Mouse (Mus musculus): ENCODE measurements around the gene Nrap. TPM values are rescaled to one million over a fixed set of nuclear protein-coding genes. Genes with fewer than 3 reads are reported as not detected.
A peak's percentile ranks its signal among the peaks of the same experiment; 100 is the strongest.
"Not testable (repeated sequence)": the region's sequence is repeated elsewhere in the genome, so short reads cannot be mapped to it uniquely, and the experiment has no call there.

The Nrap gene
- total RNA-seq, 2 experiments from 2014 or later, result 0.09 to 0.13 TPM

DNA sequence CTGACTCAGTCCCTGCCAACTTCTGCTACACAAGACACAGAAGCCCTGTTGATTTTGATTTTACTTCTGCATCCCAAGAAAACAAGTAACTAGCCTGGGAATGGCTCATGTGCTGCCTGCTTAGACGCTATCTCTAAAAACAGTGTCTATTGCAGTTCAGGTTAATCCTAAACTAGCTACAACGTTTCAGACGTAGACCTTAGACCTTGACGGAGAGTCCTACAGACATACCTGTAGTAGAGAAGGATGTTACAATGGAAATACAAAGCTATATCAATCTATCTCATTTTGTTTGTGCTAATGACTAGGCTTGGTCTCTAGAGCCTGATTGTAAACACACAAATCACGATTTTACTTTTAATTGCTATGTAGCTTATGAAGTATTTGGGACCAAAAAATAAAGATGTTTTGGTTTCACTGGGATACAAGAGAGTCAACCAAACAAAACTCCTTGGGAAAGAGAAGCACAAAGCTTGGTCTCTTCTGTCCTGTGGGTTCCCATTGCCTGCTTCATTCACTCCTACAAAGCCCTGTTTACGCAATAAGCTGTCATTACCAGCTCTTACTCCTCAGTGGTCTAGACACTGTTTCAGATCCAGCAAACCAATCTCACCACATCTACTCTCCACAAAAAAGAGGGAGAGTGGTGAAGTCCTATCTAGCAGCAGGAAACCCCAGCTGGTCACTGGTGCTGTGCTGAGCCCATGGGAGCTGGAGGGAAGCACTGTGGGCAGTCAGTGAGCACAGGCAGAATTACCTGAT is 19.3 kb downstream of the Nrap start:
- ATAC-seq (replicated peaks; ENCODE audit: low FRiP score, low TSS enrichment, poor library complexity, severe bottlenecking), result no peak

DNA sequence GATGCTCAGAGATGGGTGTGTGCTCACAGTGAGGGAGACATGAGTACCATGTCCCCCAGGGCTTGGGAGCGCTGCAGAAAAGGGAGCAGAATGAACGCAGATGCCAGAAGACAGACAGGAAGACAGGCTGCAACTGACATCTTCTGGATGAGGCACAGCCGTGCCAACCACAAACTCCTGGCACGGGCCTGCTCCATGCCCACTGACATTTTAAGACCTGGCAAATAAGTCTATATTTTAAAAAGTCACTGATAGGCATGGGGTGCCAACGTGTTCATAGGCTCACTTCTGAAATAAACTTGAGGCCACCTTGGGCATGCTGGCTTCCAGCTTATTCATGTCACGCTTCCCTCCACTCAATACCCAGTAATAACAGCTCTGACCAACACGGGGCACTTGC is 20.9 kb downstream of the Nrap start:
- no peak for ATAC-seq (replicated peaks; ENCODE audit: low FRiP score, low TSS enrichment, poor library complexity, severe bottlenecking)

DNA sequence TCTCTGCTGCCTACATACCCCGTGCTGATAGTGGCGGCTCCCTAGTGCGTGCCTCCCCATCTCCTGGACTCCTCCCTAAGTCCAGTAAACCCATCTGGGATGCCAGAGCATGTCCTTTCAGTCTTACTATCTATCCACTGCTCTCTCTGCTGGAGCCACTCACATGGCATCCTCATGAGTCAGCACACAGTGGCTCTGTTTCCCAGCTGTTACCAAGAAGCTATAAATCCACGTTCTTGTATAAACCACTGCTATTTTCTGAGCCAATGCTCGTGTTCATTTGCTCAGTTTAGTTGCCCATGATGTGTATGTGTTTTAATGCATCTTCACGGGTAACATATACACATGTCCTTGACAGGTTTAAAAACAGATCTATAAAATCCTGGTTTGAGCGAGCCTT is 22.1 kb downstream of the Nrap start:
- no peak for ATAC-seq (replicated peaks; ENCODE audit: low FRiP score, low TSS enrichment, poor library complexity, severe bottlenecking)

DNA sequence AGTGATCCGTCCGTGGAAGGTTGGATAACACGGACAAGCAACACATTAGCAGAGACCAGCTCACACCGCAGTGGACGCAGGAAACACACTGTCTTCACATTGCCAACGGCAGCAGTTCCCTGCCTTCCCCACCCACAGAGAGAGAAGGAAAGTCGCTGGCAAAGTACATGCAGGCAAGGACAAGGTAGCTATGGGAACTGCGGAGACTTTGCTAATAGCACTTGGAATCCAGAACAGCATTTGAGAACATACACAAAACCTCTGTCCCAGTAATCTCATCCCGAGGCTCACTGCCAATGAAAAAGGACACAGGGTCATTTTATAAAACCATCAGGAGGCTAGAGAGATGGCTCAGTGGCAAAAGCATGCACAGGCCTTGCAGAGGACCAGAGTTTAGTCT is 23.2 kb downstream of the Nrap start:
- no peak for ATAC-seq (replicated peaks; ENCODE audit: low FRiP score, low TSS enrichment, poor library complexity, severe bottlenecking)

DNA sequence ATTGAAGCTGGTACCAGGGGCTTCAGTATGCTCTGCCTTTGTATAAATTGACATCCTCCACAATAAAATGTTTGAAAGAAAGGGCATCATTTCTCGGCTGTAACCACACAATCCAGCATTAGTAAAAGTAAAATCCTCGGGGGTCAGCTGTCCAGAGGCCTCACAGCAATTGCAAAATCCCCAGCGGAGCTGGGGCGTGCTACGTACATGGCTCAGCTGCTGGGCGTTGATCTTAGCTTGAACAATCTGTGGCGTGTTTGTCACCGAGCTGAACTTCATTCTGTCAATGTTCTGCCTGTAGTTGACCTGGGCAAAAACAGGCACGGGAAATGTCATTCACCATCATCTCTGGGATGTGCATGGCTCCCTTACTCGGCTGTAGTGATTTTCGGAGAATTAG is 23.7 kb downstream of the Nrap start:
- ATAC-seq (replicated peaks; ENCODE audit: low FRiP score, low TSS enrichment, poor library complexity, severe bottlenecking), result no peak

DNA sequence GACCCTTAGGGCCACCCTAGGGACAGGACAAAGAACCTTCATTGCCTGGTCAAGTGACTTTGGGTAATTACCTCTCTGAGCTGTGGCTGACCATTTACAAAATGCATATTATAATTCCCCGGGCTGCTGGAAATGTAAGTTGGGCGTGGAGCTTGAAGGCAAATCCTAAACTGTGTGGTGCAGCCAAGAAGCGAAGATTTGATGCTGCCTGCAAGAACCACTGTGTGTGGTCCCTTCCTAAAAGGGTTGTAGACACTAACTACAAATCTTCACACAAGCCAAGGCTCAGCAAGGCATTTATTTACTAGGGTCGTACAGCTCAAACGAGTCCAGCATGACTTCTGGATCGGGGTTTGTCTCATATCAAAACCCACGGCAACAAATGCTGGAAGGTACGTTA is 25.3 kb downstream of the Nrap start:
- ATAC-seq (replicated peaks; ENCODE audit: low FRiP score, low TSS enrichment, poor library complexity, severe bottlenecking), result no peak

DNA sequence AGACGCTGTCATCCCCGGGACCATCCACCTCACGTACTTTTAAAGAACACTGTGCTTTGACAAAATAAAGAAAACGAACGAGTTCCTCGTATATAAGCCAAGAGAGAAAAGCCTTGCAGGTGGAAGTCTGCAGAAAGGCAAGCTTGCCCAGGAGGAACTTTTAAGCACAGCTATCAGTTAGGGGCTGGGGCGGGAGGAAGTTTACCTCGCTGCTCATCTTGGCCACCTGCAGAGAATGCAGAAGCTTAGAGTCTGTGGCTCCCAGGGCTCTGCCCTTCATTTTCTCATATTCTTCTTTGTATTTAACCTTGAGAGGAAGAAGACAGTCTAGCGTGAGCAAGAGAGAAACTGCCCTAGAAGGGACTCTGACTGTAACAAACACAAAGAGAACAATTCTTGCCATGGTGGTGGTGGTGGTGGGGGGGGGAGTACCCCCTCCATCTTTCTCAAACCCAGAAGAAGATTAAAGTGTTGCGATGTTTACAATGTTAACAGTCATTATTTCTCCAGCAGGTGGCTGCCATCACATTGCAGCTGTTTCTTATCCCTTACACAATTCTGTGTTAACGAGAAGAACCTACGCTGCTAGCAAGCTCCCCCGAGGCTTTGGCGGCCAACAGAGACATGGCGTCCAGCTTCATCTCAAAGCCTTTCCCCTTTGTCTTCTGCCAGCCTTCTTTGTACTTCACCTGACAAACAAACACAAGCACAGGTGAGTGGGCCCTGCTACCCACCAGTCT is 25.9 kb downstream of the Nrap start:
- no peak for ATAC-seq (replicated peaks; ENCODE audit: low FRiP score, low TSS enrichment, poor library complexity, severe bottlenecking)

DNA sequence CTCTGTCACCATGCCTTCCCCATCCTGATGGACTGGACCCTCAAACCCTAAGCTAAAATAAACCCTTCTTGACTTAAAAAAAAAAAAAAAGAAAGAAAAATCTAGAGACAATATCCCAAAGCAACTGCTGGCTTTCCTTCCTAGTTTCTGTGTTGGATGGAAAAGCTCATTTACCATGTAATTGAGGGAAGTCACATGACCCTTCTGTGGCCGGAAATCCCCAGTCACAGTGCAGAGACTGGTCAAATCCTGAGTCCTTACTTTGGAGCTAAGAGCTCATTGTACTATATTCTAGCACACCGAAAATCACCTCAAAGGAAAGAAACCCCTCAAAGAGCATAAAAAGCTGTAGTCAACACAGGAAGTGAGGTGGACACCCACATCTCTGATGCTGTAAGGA is 30.9 kb downstream of the Nrap start:
- no peak for ATAC-seq (replicated peaks; ENCODE audit: low FRiP score, low TSS enrichment, poor library complexity, severe bottlenecking)

DNA sequence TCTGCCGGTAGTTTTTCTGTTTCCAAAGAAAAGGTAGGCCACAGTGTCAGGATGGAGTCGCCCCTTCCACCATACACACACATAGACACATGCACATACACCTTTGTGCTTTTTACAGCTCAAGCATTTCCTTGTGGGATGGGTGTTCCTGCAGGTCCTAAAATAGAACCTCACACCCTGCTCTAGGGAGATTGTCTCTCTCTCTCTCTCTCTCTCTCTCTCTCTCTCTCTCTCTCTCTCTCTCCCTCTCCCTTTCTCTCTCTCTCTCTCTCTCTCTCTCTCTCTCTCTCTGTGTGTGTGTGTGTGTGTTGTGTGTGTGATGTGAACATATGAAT is 32.5 kb downstream of the Nrap start:
- ATAC-seq (replicated peaks; ENCODE audit: low FRiP score, low TSS enrichment, poor library complexity, severe bottlenecking), result not testable (repeated sequence)

DNA sequence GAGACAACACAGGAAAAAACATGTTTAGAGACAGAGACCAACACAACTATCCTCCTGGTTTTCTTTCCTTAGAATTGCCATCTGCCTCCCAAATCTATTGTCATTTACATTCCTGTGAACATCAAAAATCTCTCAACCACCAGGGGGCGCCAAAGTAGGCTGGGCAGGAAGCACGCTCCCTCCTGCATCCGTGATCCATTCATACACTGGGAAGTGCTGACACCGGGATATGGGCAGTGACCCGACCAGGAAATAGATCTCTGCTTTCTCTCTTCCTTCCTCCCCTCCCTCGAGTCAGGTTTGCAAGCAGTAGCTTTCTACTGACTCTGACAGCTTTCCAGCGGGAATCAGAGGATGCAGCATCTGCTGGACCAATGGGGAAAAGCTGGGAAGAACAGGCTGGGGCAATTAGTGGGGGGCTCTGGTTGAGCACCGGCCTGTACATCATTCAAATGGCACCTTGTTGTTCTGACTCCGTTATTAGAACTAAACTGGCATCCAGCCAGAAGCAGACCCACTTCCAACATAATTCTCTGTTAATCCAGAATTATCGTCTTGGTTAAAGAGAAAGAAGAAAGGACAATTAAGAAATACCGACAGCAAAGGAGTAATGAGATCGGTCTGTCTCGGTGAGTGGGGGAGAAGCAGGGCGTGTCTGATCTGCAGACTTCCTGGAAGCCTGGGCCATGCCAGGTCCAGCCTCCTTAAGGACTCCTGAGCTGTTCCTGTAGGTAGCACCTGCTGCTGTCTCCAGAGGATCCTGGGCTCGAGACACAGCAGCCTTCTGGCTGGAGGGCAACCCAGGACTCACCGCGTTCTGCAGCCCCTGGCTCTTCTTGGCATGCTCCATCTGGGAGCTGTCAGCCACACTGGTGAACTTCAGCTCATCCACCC is 33.1 kb downstream of the Nrap start:
- peak; percentile 65; the same call in 1 of the 2 replicates for ATAC-seq (replicated peaks; ENCODE audit: low FRiP score, low TSS enrichment, poor library complexity, severe bottlenecking)

DNA sequence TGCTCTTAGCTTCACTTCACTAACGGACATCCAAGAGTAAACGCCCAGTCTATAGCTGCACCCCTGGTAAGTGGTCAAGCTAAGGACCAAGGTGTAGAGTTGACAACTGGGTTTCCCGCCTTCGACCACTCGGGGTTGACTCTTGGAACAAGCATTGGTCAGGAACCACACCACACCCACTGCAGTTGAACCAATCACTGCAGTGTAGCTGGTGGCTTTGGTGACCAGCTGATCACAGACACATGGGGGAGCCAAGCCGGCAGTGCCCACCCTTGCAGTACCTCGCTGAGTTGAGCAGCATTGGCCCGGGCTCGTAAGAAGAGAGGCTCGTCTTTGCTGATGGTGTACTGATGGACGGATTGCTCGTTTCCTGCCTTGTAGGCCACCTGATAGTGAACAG is 34.6 kb downstream of the Nrap start:
- no peak for ATAC-seq (replicated peaks; ENCODE audit: low FRiP score, low TSS enrichment, poor library complexity, severe bottlenecking)

DNA sequence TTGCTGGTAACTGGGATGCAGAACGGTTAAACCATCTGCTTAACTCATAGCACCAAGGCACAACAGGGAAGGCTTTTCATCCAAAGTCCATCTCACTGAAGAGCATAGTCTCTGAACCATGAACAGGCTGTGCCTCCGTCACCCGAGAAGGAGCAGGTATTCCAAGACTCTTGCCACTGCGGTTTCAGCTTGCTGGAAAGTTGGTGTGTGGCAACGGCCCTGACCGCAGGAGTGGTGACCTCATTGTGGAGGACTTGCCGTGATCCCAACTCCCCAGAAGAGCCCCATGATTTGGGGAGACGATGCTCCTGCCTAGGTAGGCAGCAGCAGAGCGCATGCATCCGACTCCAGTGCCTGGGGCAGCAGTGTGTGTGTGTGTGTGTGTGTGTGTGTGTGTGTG is 36.1 kb downstream of the Nrap start:
- ATAC-seq (replicated peaks; ENCODE audit: low FRiP score, low TSS enrichment, poor library complexity, severe bottlenecking), result no peak

DNA sequence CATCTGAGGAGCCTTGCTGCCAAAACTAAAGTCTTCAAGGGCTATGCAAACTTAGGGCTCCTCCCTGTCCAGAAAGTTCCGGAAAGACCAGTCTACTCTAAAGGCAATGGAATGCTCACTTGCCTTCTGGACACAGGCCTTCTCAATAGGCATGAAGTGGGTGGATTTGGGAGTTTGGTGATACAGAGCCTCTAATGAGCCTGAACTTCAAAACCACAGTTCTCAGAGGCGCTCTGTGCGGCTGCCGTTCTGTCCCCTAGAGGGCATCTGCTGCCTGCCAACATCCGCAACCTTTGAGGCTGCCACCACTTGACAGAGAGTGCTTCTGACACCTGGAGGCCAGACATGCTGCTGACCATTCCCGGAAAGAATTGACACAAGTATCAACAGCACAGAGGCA is 40.5 kb downstream of the Nrap start:
- peak; percentile 49; the same call in 1 of the 2 replicates for ATAC-seq (replicated peaks; ENCODE audit: low FRiP score, low TSS enrichment, poor library complexity, severe bottlenecking)

DNA sequence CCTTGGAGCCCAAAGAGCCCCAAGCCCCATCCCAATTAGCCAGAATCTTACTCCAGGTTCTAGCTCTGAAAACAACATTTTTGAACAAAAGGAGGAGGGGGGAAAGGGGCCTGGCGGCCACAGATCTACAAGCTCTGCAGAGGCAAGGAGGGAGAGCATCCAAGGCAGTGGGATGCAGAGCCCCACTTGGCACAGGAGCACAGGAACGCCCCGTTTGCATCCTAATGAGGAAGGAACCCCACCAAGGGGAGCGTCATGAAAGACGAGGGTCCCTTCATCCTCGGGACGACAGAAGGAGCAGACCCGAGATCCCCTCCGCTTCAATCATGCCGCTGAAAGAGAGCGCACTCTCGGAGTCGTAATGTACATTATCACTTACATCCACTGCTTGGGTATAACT is 43.1 kb downstream of the Nrap start:
- no peak for ATAC-seq (replicated peaks; ENCODE audit: low FRiP score, low TSS enrichment, poor library complexity, severe bottlenecking)

DNA sequence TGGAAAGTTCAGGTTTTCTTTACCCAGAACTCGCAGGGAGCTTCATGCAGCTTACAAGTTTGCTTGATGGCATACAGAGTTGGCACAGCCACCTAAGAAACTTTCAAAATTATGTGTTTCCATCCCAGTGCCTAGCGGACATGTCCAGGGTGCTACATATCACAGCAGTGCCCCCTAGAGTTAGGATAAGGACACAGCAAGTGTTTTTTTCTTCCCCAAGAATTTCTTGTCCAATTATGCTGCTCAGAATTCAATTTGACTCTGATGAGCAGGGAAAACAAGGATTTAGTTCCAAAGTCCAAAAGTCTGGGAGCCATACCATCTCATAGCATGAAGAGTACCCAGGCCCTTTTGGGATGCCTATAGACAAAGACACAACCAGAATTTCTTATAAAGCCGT is 43.8 kb downstream of the Nrap start:
- 0 out of 2 replicates have a peak, but pooled peaks have one; percentile 18 for ATAC-seq (replicated peaks; ENCODE audit: low FRiP score, low TSS enrichment, poor library complexity, severe bottlenecking)

DNA sequence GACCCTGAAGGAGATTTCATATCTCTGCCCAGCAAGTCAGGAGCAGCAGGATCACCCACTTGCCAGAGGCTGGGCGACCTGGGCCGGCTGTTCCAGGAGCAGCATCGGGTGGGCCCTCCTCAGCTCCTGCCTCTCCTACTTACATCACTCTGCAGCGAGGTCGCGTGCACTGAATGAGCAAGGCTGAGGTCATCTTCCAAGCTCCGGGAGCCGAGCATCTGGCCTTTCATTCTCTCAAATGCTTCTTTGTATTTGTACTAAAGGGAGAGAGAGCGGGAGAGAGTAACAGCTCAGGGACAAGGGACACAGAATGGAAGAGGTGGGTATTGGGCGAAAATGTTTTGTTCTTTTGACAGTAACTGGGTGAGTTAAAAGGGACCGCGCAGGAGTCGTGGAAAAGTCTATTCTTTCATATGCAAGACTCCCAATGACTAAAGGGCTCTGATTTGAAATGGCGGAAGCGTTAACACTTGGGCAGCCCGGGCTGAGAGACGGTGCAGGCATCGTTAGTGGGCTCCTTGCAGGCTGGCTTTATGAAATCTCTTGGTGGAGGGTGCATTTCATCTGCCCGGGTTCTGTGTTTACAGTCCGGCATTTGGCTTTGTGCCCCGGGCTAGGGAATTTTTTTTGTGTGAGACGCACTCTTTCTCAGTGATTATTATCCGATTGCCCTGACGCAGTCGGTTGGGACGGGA is 45.8 kb downstream of the Nrap start:
- ATAC-seq (replicated peaks; ENCODE audit: low FRiP score, low TSS enrichment, poor library complexity, severe bottlenecking), result no peak

DNA sequence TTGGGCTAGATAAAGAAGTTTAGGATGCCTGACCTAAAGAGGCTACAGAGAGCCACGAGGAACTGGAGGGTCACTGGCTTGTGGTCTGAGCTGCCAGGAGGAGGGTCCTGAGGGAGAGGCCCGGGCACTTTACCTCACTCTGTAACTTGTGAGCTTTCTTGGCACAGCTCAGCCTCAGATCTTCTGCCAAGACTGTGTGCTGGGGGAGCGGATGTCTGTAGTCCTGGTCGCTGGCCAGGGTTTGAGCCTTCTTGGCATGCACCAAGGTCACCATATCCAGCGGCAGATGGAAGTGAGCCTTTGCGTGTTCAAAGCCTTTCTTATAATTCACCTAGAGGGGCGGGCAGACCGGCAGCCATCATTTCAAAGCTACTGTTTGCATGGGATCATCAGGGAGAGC is 47.8 kb downstream of the Nrap start:
- ATAC-seq (replicated peaks; ENCODE audit: low FRiP score, low TSS enrichment, poor library complexity, severe bottlenecking), result no peak

DNA sequence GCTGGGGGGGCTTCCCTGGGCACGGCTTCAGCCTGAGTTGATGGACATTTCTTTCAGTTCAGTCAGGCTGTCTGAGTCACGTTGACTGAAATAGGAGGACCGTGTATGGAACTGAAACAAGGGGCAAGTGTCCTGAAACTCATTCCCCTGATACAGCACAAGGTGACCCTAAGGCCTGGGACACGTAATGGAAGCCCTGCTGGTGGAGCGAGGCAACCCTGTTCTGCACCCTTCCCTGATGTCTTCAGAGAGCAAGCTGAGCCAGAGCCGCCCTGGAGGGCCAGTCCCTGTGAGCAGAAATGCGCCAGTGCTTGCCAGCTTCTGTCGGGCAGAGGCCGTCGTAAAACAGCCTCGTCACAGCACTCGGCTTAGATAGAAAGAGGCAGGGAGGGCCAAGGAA is 53.0 kb downstream of the Nrap start:
- ATAC-seq (replicated peaks; ENCODE audit: low FRiP score, low TSS enrichment, poor library complexity, severe bottlenecking), result no peak

DNA sequence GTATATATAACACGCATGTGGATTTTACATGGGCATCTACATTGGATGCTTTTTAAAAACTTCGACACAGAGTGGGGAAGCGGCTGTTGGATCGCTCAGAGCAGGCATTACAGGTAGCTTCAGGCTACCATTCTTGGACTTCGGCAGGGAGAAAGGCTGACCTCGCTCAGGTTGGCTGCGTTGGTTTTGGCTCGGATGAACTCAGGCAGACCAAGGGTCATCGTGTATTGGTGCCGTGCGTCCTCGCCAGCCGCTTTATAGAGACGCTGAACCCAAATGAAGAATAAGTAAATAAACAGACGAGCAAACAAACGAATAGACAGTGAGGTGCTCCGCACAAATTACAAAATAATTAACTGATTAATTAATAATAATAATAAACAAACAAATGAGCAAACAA is 53.5 kb downstream of the Nrap start:
- ATAC-seq (replicated peaks; ENCODE audit: low FRiP score, low TSS enrichment, poor library complexity, severe bottlenecking), result no peak

Data from megakaryocyte-erythroid progenitor cell, adult 5-6 weeks (primary cell).